8 mouse cellular contexts compared by ENCODE assay signal in genomic region chr1:182764541-182765281, GRCm38 (mm10). TPM values are rescaled to one million over a fixed set of nuclear protein-coding genes. Genes with fewer than 3 reads are reported as not detected.
A peak's percentile ranks its signal among the peaks of the same experiment; 100 is the strongest.
DNase-seq lines count a peak whose midpoint lies in the region; ATAC-seq and TF ChIP-seq lines count a peak whose summit lies in the region.

No protein-coding gene starts in this region.

- ATAC-seq in heart, embryonic 15.5 days (replicated peaks; ENCODE audit: insufficient number of reproducible peaks, insufficient read depth, low FRiP score, low read depth): peak; percentile 27; the same call in 1 of the 2 replicates
- peak; percentile 70 for ATAC-seq in neural tube, embryonic 11.5 days (ENCODE audit: insufficient read depth, low FRiP score, low TSS enrichment)

- peaks cover 18% of the 10 kb centered on the region for H3K27me3 ChIP-seq in heart, embryonic 15.5 days
- H3K27me3 ChIP-seq in neural tube, embryonic 11.5 days (ENCODE audit: control insufficient read depth, insufficient read depth, low read length): peaks cover 5% of the 10 kb centered on the region

- peak overlapping the region; percentile 97 for H3K4me2 ChIP-seq in heart, embryonic 15.5 days
- H3K4me2 ChIP-seq in neural tube, embryonic 11.5 days (ENCODE audit: low read depth): peak overlapping the region; percentile 78

- peak; percentile 16 for DNase-seq in lung, adult 2 months
- no peak for DNase-seq in lung, postnatal 36 days
- DNase-seq in cerebellum, postnatal 14 days: peak; percentile 24 to 37
- peak; percentile 21 to 33 for DNase-seq in left cerebral cortex, postnatal 14 days (ENCODE audit: low spot score in 2 of 2)
- peak; percentile 69 for DNase-seq in neural tube, embryonic 11.5 days (ENCODE audit: low spot score)
- no peak for DNase-seq in ovary, postnatal 10 days (ENCODE audit: low spot score)
- no peak for DNase-seq in B cell, adult 2 months

- peak overlapping the region; percentile 58 for H3K9ac ChIP-seq in heart, embryonic 15.5 days
- H3K9ac ChIP-seq in neural tube, embryonic 11.5 days (ENCODE audit: low read length): peak overlapping the region; percentile 64

- no peaks in the 10 kb centered on the region for H3K36me3 ChIP-seq in heart, embryonic 15.5 days
- no peaks in the 10 kb centered on the region for H3K36me3 ChIP-seq in neural tube, embryonic 11.5 days (ENCODE audit: control insufficient read depth, insufficient read depth, low read length)

- H3K4me3 ChIP-seq in lung, adult 2 months (replicated peaks; ENCODE audit: extremely low read depth, low read depth, low read length): peak overlapping the region; percentile 42
- H3K4me3 ChIP-seq in heart, embryonic 15.5 days: peak overlapping the region; percentile 71
- H3K4me3 ChIP-seq in neural tube, embryonic 11.5 days (ENCODE audit: low read depth, low read length): peak overlapping the region; percentile 56

- TF ChIP-seq POLR2A in lung, adult 2 months (IDR thresholded peaks at IDR 0.05; ENCODE audit: borderline replicate concordance, extremely low read depth, low read depth, low read length): no peak

- 11% methylated on average over 27 of the region's 27 CpGs for WGBS in lung, adult 2 months
- WGBS in heart, embryonic 15.5 days: 5% methylated on average over 27 of the region's 27 CpGs
- WGBS in neural tube, embryonic 11.5 days: under 1% methylated on average over 27 of the region's 27 CpGs

- TF ChIP-seq CTCF in lung, adult 2 months (IDR thresholded peaks at IDR 0.05; ENCODE audit: insufficient read depth, low read length): no peak

- intact Hi-C loops in left cerebral cortex, postnatal 14 days (cut with DNase I): loop anchor here (5.0 to 10.0 kb wide), 2 partner anchors 198 to 200 kb away; partner anchors contain the start of gene Capn8

- no peak overlapping the region for H3K27ac ChIP-seq in heart, embryonic 15.5 days
- H3K27ac ChIP-seq in neural tube, embryonic 11.5 days (ENCODE audit: low read depth, low read length): peak overlapping the region; percentile 42

- H3K4me1 ChIP-seq in lung, adult 2 months (ENCODE audit: control insufficient read depth, insufficient read depth, low read length): no peaks in the 10 kb centered on the region
- H3K4me1 ChIP-seq in heart, embryonic 15.5 days (replicated peaks): peaks cover 15% of the 10 kb centered on the region
- H3K4me1 ChIP-seq in neural tube, embryonic 11.5 days (ENCODE audit: control insufficient read depth, insufficient read depth, low read length): peaks cover 2% of the 10 kb centered on the region; the same call in 1 of the 2 replicates

- H3K9me3 ChIP-seq in heart, embryonic 15.5 days (replicated peaks): no peaks in the 10 kb centered on the region
- no peaks in the 10 kb centered on the region for H3K9me3 ChIP-seq in neural tube, embryonic 11.5 days (ENCODE audit: control insufficient read depth, low read length)

RNA-seq across cellular contexts. Expression of gene Susd4, which starts 1.1 kb away (rescaled TPM):
- polyA plus RNA-seq in lung, adult 2 months (2012; rRNA removed): 12.8 and 13.1 TPM in 2 replicates
- polyA plus RNA-seq in heart, embryonic 15.5 days (2015; fragmentation: Nextera tagmentation; extraction: Ambion mirVana): 4.1 and 8.0 TPM in 2 replicates
- total RNA-seq in left cerebral cortex, postnatal 14 days (2021): 100 to 1,000 TPM in 1 of 2 experiments, 10 to 100 TPM in 1; 99.5 to 102 TPM
- 29.1 and 30.0 TPM in 2 replicates for polyA plus RNA-seq in neural tube, embryonic 11.5 days (2014; fragmentation: Nextera tagmentation; extraction: Ambion mirVana)

RNA-seq across cellular contexts. Expression of gene Ccdc185, which starts 15.7 kb away (rescaled TPM):
- polyA plus RNA-seq in lung, adult 2 months (2012; rRNA removed): not detected in 2 replicates
- polyA plus RNA-seq in heart, embryonic 15.5 days (2015; fragmentation: Nextera tagmentation; extraction: Ambion mirVana): not detected in 2 replicates
- total RNA-seq in left cerebral cortex, postnatal 14 days (2021): under 1 TPM; 0.18 to 0.21 TPM
- not detected in 2 replicates for polyA plus RNA-seq in neural tube, embryonic 11.5 days (2014; fragmentation: Nextera tagmentation; extraction: Ambion mirVana)

Comparison
In these comparisons a context has a peak if more than half of its experiments do, and no peak if none do; other contexts are left out.
1. DNase-seq: peak in lung, adult 2 months (single experiment), cerebellum, postnatal 14 days (2 of 2), left cerebral cortex, postnatal 14 days (2 of 2) and neural tube, embryonic 11.5 days (single experiment); none in lung, postnatal 36 days (single experiment), ovary, postnatal 10 days (single experiment) and B cell, adult 2 months (0 of 2).
2. Peak in every context shown above with its lines, with median percentiles within 50 percentile points of each other: H3K4me3 ChIP-seq.